Mouse (Mus musculus): ENCODE data around the gene Srebf1. TPM values are rescaled to one million over a fixed set of nuclear protein-coding genes. Genes with fewer than 3 reads are reported as not detected.

The Srebf1 gene
- total and polyA plus RNA-seq, 3 experiments = 69.8 to 126 (median 120) TPM

GRCm38 (mm10) chr11:60222469-60223236 is at the start of gene Srebf1 (continued):
- peak; percentile 97 for TF ChIP-seq POLR2A (IDR thresholded peaks at IDR 0.05; ENCODE audit: low read depth, low read length)

- DNase-seq (ENCODE audit: extremely low read depth) = no peak
- Histone ChIP-seq H3K27me3 (replicated peaks) (no peaks in the 10 kb centered on the region), H3K79me2 (replicated peaks; ENCODE audit: control insufficient read depth, extremely low read depth, insufficient read depth, poor library complexity, severe bottlenecking) (no peaks in the 10 kb centered on the region), H3K4me3 (replicated peaks in 1 of 3; ENCODE audit: low read depth in 2 of 3, low read length in 2 of 3, poor library complexity in 1 of 3) (no peak overlapping the region), H3K27ac (ENCODE audit: insufficient read depth, low read depth) (no peak overlapping the region), H3K9me3 (replicated peaks; ENCODE audit: low read length) (no peaks in the 10 kb centered on the region), H3K4me1 (ENCODE audit: control insufficient read depth in 1 of 2, insufficient read depth in 2 of 2) (peaks cover 0 to 16% of the 10 kb centered on the region in 2 experiments; a peak in 2 of 4 replicates), H3K36me3 (replicated peaks in 1 of 2; ENCODE audit: control insufficient read depth in 1 of 2, insufficient read depth in 1 of 2, low read length in 1 of 2) (peaks cover 1 to 41% of the 10 kb centered on the region in 2 experiments), H3K4me2 (ENCODE audit: insufficient read depth, low read depth, poor library complexity, severe bottlenecking) (no peak overlapping the region), H3K9ac (ENCODE audit: insufficient read depth, low read depth) (no peak overlapping the region)
- dilution Hi-C loops (cut with MboI; ENCODE audit: extremely low pct_ligation_motif_present, extremely low pct_unique_long_range_greater_than_20kb, low sequenced_read_pairs) (no loop called here), in situ Hi-C loops (cut with MboI; ENCODE audit: low pct_ligation_motif_present, low pct_unique_long_range_greater_than_20kb, low sequenced_read_pairs) (no loop called here)
- TF ChIP-seq ZC3H11A (IDR thresholded peaks at IDR 0.05; ENCODE audit: low read depth, low read length) (no peak), GABPA (IDR thresholded peaks at IDR 0.05; ENCODE audit: insufficient replicate concordance, low read depth, low read length) (no peak)
Measured at GRCm38 (mm10) chr11:60268563-60268962, 46.2 kb upstream of the Srebf1 start.

GRCm38 (mm10) chr11:60265271-60265985 is 43.0 kb upstream of the Srebf1 start:
- H3K27me3 ChIP-seq (replicated peaks) = no peaks in the 10 kb centered on the region
- dilution Hi-C loops (cut with MboI; ENCODE audit: extremely low pct_ligation_motif_present, extremely low pct_unique_long_range_greater_than_20kb, low sequenced_read_pairs) (no loop called here), in situ Hi-C loops (cut with MboI; ENCODE audit: low pct_ligation_motif_present, low pct_unique_long_range_greater_than_20kb, low sequenced_read_pairs) (no loop called here)
- H3K4me3 ChIP-seq (replicated peaks in 1 of 3; ENCODE audit: low read depth in 2 of 3, low read length in 2 of 3, poor library complexity in 1 of 3) = no peak overlapping the region
- no peak overlapping the region for H3K4me2 ChIP-seq (ENCODE audit: insufficient read depth, low read depth, poor library complexity, severe bottlenecking)
- DNase-seq (ENCODE audit: extremely low read depth) = peak; percentile 16
- no peaks in the 10 kb centered on the region for H3K4me1 ChIP-seq (ENCODE audit: control insufficient read depth in 1 of 2, insufficient read depth in 2 of 2)
- peaks cover 3 to 42% of the 10 kb centered on the region in 2 experiments for H3K36me3 ChIP-seq (replicated peaks in 1 of 2; ENCODE audit: control insufficient read depth in 1 of 2, insufficient read depth in 1 of 2, low read length in 1 of 2)
- H3K9me3 ChIP-seq (replicated peaks; ENCODE audit: low read length) = no peaks in the 10 kb centered on the region
- no peaks in the 10 kb centered on the region for H3K79me2 ChIP-seq (replicated peaks; ENCODE audit: control insufficient read depth, extremely low read depth, insufficient read depth, poor library complexity, severe bottlenecking)
- H3K9ac ChIP-seq (ENCODE audit: insufficient read depth, low read depth) = no peak overlapping the region
- TF ChIP-seq GABPA (IDR thresholded peaks at IDR 0.05; ENCODE audit: insufficient replicate concordance, low read depth, low read length) (no peak), CTCF (conservative IDR thresholded peaks at IDR 0.05 in 1 of 2, IDR thresholded peaks at IDR 0.05 in 1 of 2; ENCODE audit: low read depth in 2 of 2, low read length in 2 of 2) (peak; percentile 13 to 59; a peak in 2 of 4 replicates), RAD21 (IDR thresholded peaks at IDR 0.05; ENCODE audit: low read depth, low read length) (peak; percentile 54), SMC3 (IDR thresholded peaks at IDR 0.05; ENCODE audit: low read depth, low read length) (peak; percentile 53)
- no peak overlapping the region for H3K27ac ChIP-seq (ENCODE audit: insufficient read depth, low read depth)

GRCm38 (mm10) chr11:60264651-60265050 is 42.3 kb upstream of the Srebf1 start:
- Histone ChIP-seq H3K4me2 (ENCODE audit: insufficient read depth, low read depth, poor library complexity, severe bottlenecking) (no peak overlapping the region), H3K4me3 (replicated peaks in 1 of 3; ENCODE audit: low read depth in 2 of 3, low read length in 2 of 3, poor library complexity in 1 of 3) (no peak overlapping the region), H3K27me3 (replicated peaks) (no peaks in the 10 kb centered on the region), H3K4me1 (ENCODE audit: control insufficient read depth in 1 of 2, insufficient read depth in 2 of 2) (no peaks in the 10 kb centered on the region), H3K9ac (ENCODE audit: insufficient read depth, low read depth) (no peak overlapping the region), H3K79me2 (replicated peaks; ENCODE audit: control insufficient read depth, extremely low read depth, insufficient read depth, poor library complexity, severe bottlenecking) (no peaks in the 10 kb centered on the region), H3K36me3 (replicated peaks in 1 of 2; ENCODE audit: control insufficient read depth in 1 of 2, insufficient read depth in 1 of 2, low read length in 1 of 2) (peaks cover 3 to 39% of the 10 kb centered on the region in 2 experiments), H3K9me3 (replicated peaks; ENCODE audit: low read length) (no peaks in the 10 kb centered on the region), H3K27ac (ENCODE audit: insufficient read depth, low read depth) (no peak overlapping the region)
- DNase-seq (ENCODE audit: extremely low read depth) = no peak
- dilution Hi-C loops (cut with MboI; ENCODE audit: extremely low pct_ligation_motif_present, extremely low pct_unique_long_range_greater_than_20kb, low sequenced_read_pairs) = no loop called here
- TF ChIP-seq PAX5 (IDR thresholded peaks at IDR 0.05; ENCODE audit: low read length) (no peak), USF2 (conservative IDR thresholded peaks at IDR 0.05; ENCODE audit: low read depth, low read length) (no peak), E2F4 (IDR thresholded peaks at IDR 0.05; ENCODE audit: insufficient replicate concordance, low read depth, low read length) (no peak), MYC (IDR thresholded peaks at IDR 0.05; ENCODE audit: low read depth, low read length) (no peak), CTCF (conservative IDR thresholded peaks at IDR 0.05 in 1 of 2, IDR thresholded peaks at IDR 0.05 in 1 of 2; ENCODE audit: low read depth in 2 of 2, low read length in 2 of 2) (no peak), JUN (IDR thresholded peaks at IDR 0.05; ENCODE audit: insufficient read depth, low read depth, low read length) (no peak), POLR2A (IDR thresholded peaks at IDR 0.05; ENCODE audit: low read depth, low read length) (no peak), HCFC1 (IDR thresholded peaks at IDR 0.05; ENCODE audit: low read depth, low read length) (no peak), ZC3H11A (IDR thresholded peaks at IDR 0.05; ENCODE audit: low read depth, low read length) (no peak), USF1 (IDR thresholded peaks at IDR 0.05; ENCODE audit: low read depth, low read length) (no peak), ZNF384 (IDR thresholded peaks at IDR 0.05; ENCODE audit: low read depth, low read length) (no peak), MAFK (IDR thresholded peaks at IDR 0.05; ENCODE audit: insufficient replicate concordance, low read length) (no peak), ELF1 (IDR thresholded peaks at IDR 0.05; ENCODE audit: low read depth, low read length) (no peak)
- in situ Hi-C loops (cut with MboI; ENCODE audit: low pct_ligation_motif_present, low pct_unique_long_range_greater_than_20kb, low sequenced_read_pairs) = no loop called here

Measured in CH12.LX (cell line).